Mouse (Mus musculus) CH12.LX (cell line): ENCODE data around the gene Rev3l.

ENCODE experiments used
- ELF1 ChIP-seq: IDR thresholded peaks from 2 replicates; pipeline ENCODE4 v1.6.1; 2014; ENCODE audit warnings: low read depth, mild to moderate bottlenecking, inconsistent platforms, low read length, improper control_type of control experiment
- EP300 ChIP-seq: IDR thresholded peaks from 2 replicates; pipeline ENCODE4 v1.6.1; 2011; ENCODE audit warnings: low read length, improper control_type of control experiment
- KAT2A ChIP-seq: IDR thresholded peaks from 2 replicates; pipeline ENCODE4 v1.6.1; 2012; ENCODE audit warnings: low read length, improper control_type of control experiment, inconsistent platforms; ENCODE audit not compliant: insufficient replicate concordance
- MYC ChIP-seq: IDR thresholded peaks from 2 replicates; pipeline ENCODE4 v1.6.1; 2011; ENCODE audit warnings: low read depth, mild to moderate bottlenecking, improper control_type of control experiment, low read length
- POLR2A ChIP-seq: IDR thresholded peaks from 2 replicates; pipeline ENCODE4 v1.6.1; 2011; ENCODE audit warnings: low read depth, mild to moderate bottlenecking, improper control_type of control experiment, low read length
- TBP ChIP-seq: conservative IDR thresholded peaks from 2 replicates; pipeline ENCODE4 v1.6.1; 2011; ENCODE audit warnings: low read depth, low read length, improper control_type of control experiment
- USF1 ChIP-seq: IDR thresholded peaks from 2 replicates; pipeline ENCODE4 v1.6.1; 2014; ENCODE audit warnings: low read depth, mild to moderate bottlenecking, inconsistent platforms, low read length, improper control_type of control experiment

DNA sequence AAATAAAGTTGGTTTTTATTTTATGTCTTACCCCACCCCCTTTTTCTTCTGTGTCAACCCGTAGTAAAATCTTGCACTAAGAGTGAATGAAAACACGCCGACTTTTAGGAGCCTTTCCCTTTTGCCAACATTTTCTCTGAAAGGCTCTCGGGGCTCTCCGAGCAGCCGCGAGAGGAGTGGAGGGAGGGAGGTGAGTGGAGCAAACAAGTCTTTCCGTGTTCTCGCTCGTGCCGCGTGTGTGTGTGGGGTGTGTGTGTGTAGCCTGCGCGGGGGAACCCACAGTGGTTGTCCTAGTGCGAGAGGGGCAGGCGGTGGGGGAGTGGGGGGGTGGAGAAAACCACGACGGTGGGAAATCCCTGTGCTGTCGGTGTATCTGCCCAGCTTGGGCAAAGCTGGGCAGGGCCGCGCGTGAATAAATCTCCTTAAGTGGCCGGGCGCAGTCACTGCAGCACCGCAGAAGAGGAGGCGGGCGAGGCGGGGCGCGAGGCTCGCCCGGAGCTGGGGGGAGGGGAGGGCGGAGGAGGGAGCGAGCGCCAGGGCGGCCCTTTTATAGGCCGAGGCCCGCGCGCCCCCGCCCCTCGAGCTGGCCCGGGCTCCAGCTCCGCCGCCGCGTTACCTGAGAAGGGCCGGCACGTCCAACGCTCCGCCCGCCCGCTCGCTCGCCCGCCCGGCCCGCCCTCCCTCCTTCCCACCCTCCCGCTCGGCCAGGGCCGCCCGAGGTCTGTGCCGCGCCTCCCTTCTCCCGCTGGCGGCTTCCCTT is 762 bp upstream of the Rev3l start:
- TF ChIP-seq EP300 (no peak), POLR2A (peak; percentile 60), ELF1 (no peak), TBP (no peak), MYC (no peak; the same call in 1 of the 2 replicates), KAT2A (no peak), USF1 (no peak)
